43 mouse cellular contexts compared by ENCODE assay signal in the genomic region with DNA sequence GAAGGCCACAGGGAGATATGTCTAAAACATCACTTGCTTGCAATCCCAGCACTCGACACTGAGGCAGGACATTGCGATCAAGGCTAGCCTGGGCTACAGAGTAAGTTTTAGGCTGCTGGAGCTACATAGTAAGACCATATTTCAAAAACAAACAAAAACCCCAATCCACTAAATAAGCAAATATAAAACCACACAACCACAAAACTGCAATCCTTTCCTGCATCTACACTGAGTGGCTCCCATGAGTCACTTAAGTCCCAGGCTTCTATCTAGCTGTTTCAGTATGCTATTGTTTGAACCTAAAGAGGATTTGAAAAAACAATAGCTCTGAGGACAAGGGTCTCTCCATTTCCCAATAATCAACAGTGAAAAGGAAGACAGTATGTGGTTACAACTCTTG. TPM values are rescaled to one million over a fixed set of nuclear protein-coding genes. Genes with fewer than 3 reads are reported as not detected.
"Had no signal": no experiment of that assay in that cellular context is flagged by ENCODE, and none has a peak within 500 bp of the region (broad histone marks: within the 10 kb centered on the region; RNA-seq: fewer than 3 reads in every experiment).

No protein-coding gene starts in this region.

- ATAC-seq: liver, embryonic 12.5 days; liver, postnatal 0 days; lung, postnatal 0 days; midbrain, embryonic 13.5 days; midbrain, embryonic 15.5 days; midbrain, embryonic 16.5 days had no signal

- H3K27me3 ChIP-seq: limb, embryonic 12.5 days; limb, embryonic 13.5 days; limb, embryonic 15.5 days; liver, embryonic 12.5 days; liver, embryonic 13.5 days; liver, embryonic 15.5 days; lung, embryonic 15.5 days; megakaryocyte, embryonic 14.5 days; midbrain, embryonic 12.5 days; midbrain, embryonic 13.5 days; midbrain, embryonic 15.5 days; neural tube, embryonic 12.5 days had no signal

- H3K4me3 ChIP-seq: limb, embryonic 10.5 days; limb, embryonic 12.5 days; limb, embryonic 13.5 days; limb, embryonic 15.5 days; liver, embryonic 12.5 days; liver, embryonic 13.5 days; liver, embryonic 15.5 days; lung, embryonic 15.5 days; megakaryocyte, embryonic 14.5 days; midbrain, embryonic 10.5 days; midbrain, embryonic 12.5 days; midbrain, embryonic 13.5 days; midbrain, embryonic 15.5 days; myocyte; neural tube, embryonic 12.5 days had no signal

- DNase-seq: left cerebral cortex, postnatal 4 days; liver; liver, embryonic 13.5 days; liver, postnatal 0 days; lung, adult 18-20 months; lung, adult 2 months; lung, embryonic 14.5 days; lung, postnatal 10 days; lung, postnatal 14 days; lung, postnatal 36 days; lung, postnatal 4 days; midbrain, embryonic 14.5 days had no signal

RNA-seq across cellular contexts. Expression of a gene that starts 32.7 kb away (rescaled TPM):
- total RNA-seq: left cerebral cortex, postnatal 14 days; left cerebral cortex, postnatal 4 days; liver, adult 2 months; megakaryocyte progenitor cell, adult 5-6 weeks; megakaryocyte, adult 5-6 weeks; megakaryocyte-erythroid progenitor cell, adult 5-6 weeks; monocyte, adult 5-6 weeks had no signal
- polyA plus RNA-seq: limb, embryonic 10.5 days; limb, embryonic 11.5 days; limb, embryonic 12.5 days; limb, embryonic 13.5 days; limb, embryonic 14.5 days; limb, embryonic 15.5 days; liver, adult 2 months; liver, embryonic 11.5 days; liver, embryonic 12.5 days; liver, embryonic 13.5 days; liver, embryonic 14.5 days; liver, embryonic 15.5 days; liver, embryonic 16.5 days; liver, postnatal 0 days; lung, adult 2 months; lung, embryonic 14.5 days; lung, embryonic 15.5 days; lung, embryonic 16.5 days; lung, postnatal 0 days; macrophage; midbrain, embryonic 11.5 days; midbrain, embryonic 12.5 days; midbrain, embryonic 14.5 days; myocyte; neural tube, embryonic 11.5 days had no signal

RNA-seq across cellular contexts. Expression of a gene that starts 35.6 kb away (rescaled TPM):
- total RNA-seq: liver, adult 2 months; megakaryocyte progenitor cell, adult 5-6 weeks; megakaryocyte, adult 5-6 weeks; megakaryocyte-erythroid progenitor cell, adult 5-6 weeks; monocyte, adult 5-6 weeks had no signal
- polyA plus RNA-seq: limb, embryonic 10.5 days; limb, embryonic 11.5 days; limb, embryonic 12.5 days; limb, embryonic 13.5 days; limb, embryonic 15.5 days; liver, adult 2 months; liver, embryonic 11.5 days; liver, embryonic 12.5 days; liver, embryonic 13.5 days; liver, embryonic 14.5 days; liver, embryonic 15.5 days; liver, embryonic 16.5 days; liver, postnatal 0 days; lung, embryonic 14.5 days; lung, embryonic 15.5 days; lung, embryonic 16.5 days; lung, postnatal 0 days; macrophage had no signal
